Mouse (Mus musculus): ENCODE results near the gene Gnas. TPM values are rescaled to one million over a fixed set of nuclear protein-coding genes. Genes with fewer than 3 reads are reported as not detected.

Gene Gnas
- polyA plus RNA-seq (2012; fragmentation: generic; extraction: Trizol) = 1,078 TPM
- long read RNA-seq, experiment 1, transcript Gnas-208 (12 exons, 1,716 nt) = major isoform, 278 of 469 reads
- long read RNA-seq, experiment 1, transcript Gnas-207 (11 exons, 1,789 nt) = minor isoform, 67 of 469 reads
- long read RNA-seq, experiment 1, transcript Gnas-206 (11 exons, 1,695 nt) = minor isoform, 22 of 469 reads
- long read RNA-seq, experiment 1, partial matches to known transcripts = 72 of 469 reads
- long read RNA-seq, experiment 1, other reads (novel, unspliced or antisense) = 29 of 469 reads
- long read RNA-seq, experiment 2, transcript Gnas-207 (11 exons, 1,789 nt) = minor isoform, 61 of 578 reads
- long read RNA-seq, experiment 2, transcript Gnas-206 (11 exons, 1,695 nt) = minor isoform, 35 of 578 reads
- long read RNA-seq, experiment 2, transcript Gnas-208 (12 exons, 1,716 nt) = major isoform, 422 of 578 reads
- long read RNA-seq, experiment 2, partial matches to known transcripts = 2 of 578 reads
- long read RNA-seq, experiment 2, other reads (novel, unspliced or antisense) = 55 of 578 reads

DNA sequence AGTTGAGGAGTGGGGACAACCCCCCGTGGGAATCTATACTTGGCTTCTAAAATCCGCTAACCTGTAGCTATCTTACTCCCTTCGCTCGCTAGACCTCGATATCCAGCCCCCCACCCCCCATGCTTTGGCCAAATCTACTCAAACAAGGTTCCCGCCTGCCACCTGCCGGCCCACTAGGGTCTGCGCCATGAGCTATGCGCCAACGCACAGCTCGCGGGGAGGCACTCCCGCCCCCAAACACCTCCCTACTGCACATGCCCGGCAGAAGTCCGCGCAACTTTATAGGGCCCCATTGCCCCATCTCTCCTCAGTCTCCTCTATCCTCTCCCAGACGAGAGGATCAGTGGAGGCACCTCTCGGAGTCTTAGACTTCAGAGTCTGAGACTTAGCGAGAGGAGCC lies at the start of gene Gnas:
TSS of gene Gnas (plus strand) at position 310 of the 400 bp plus-strand sequence.
- no peak within 1 kb of the TSS for H3K4me3 ChIP-seq (ENCODE audit: insufficient read depth, poor library complexity, severe bottlenecking)
- peaks cover 34% of the 10 kb centered on the region for H3K79me2 ChIP-seq (ENCODE audit: control insufficient read depth, insufficient read depth)
- peaks cover 9% of the 10 kb centered on the region for H3K36me3 ChIP-seq (ENCODE audit: control insufficient read depth, insufficient read depth)
- H3ac ChIP-seq (ENCODE audit: control insufficient read depth, insufficient read length, low read depth) = no peak within 1 kb of the TSS
- no peaks in the 10 kb centered on the region for H3K27me3 ChIP-seq (ENCODE audit: control insufficient read depth, insufficient read depth, insufficient read length)
- peaks cover 16% of the 10 kb centered on the region for H3K79me3 ChIP-seq (ENCODE audit: low read depth)
- TF ChIP-seq MAX (IDR thresholded peaks at IDR 0.05) (no peak), CTCF (IDR thresholded peaks at IDR 0.05; ENCODE audit: control insufficient read depth, insufficient read depth, insufficient read length) (no peak), USF1 (IDR thresholded peaks at IDR 0.05; ENCODE audit: low read depth) (no peak), CEBPB (IDR thresholded peaks at IDR 0.05; ENCODE audit: low read depth) (no peak), MYOG (IDR thresholded peaks at IDR 0.05; ENCODE audit: control insufficient read depth, extremely low read depth, insufficient read length) (no peak), FOSL1 (IDR thresholded peaks at IDR 0.05; ENCODE audit: insufficient read depth, low read length, poor library complexity, severe bottlenecking) (no peak), MYOD1 (IDR thresholded peaks at IDR 0.05; ENCODE audit: control insufficient read depth, insufficient read length, low read depth) (no peak)

- TF ChIP-seq MYOD1 (IDR thresholded peaks at IDR 0.05; ENCODE audit: control insufficient read depth, insufficient read length, low read depth) = no peak
- TF ChIP-seq CTCF (IDR thresholded peaks at IDR 0.05; ENCODE audit: control insufficient read depth, insufficient read depth, insufficient read length) = no peak
- no peak for TF ChIP-seq USF1 (IDR thresholded peaks at IDR 0.05; ENCODE audit: low read depth)
- no peak for TF ChIP-seq MYOG (IDR thresholded peaks at IDR 0.05; ENCODE audit: control insufficient read depth, extremely low read depth, insufficient read length)
- no peak for TF ChIP-seq MAX (IDR thresholded peaks at IDR 0.05)
- TF ChIP-seq FOSL1 (IDR thresholded peaks at IDR 0.05; ENCODE audit: insufficient read depth, low read length, poor library complexity, severe bottlenecking) = no peak
- no peak for TF ChIP-seq CEBPB (IDR thresholded peaks at IDR 0.05; ENCODE audit: low read depth)
- H3K79me2 ChIP-seq (ENCODE audit: control insufficient read depth, insufficient read depth) = no peaks in the 10 kb centered on the region
Measured at GRCm38 (mm10) chr2:174242431-174242830, 41.7 kb upstream of the Gnas start.

GRCm38 (mm10) chr2:174251963-174252362 lies 32.2 kb upstream of the Gnas start:
- Histone ChIP-seq H3K79me3 (ENCODE audit: low read depth) (no peaks in the 10 kb centered on the region), H3K27me3 (ENCODE audit: control insufficient read depth, insufficient read depth, insufficient read length) (no peaks in the 10 kb centered on the region), H3K79me2 (ENCODE audit: control insufficient read depth, insufficient read depth) (no peaks in the 10 kb centered on the region), H3K36me3 (ENCODE audit: control insufficient read depth, insufficient read depth) (no peaks in the 10 kb centered on the region), H3K4me3 (ENCODE audit: insufficient read depth, poor library complexity, severe bottlenecking) (no peak overlapping the region), H3ac (ENCODE audit: control insufficient read depth, insufficient read length, low read depth) (no peak overlapping the region)
- TF ChIP-seq FOSL1 (IDR thresholded peaks at IDR 0.05; ENCODE audit: insufficient read depth, low read length, poor library complexity, severe bottlenecking) = no peak
- TF ChIP-seq MAX (IDR thresholded peaks at IDR 0.05) = no peak
- no peak for TF ChIP-seq CTCF (IDR thresholded peaks at IDR 0.05; ENCODE audit: control insufficient read depth, insufficient read depth, insufficient read length)

More at GRCm38 (mm10) chr2:174242431-174242830, 41.7 kb upstream of the Gnas start:
- H3K4me3 ChIP-seq (ENCODE audit: insufficient read depth, poor library complexity, severe bottlenecking) = no peak overlapping the region
- peaks cover 38% of the 10 kb centered on the region for H3K27me3 ChIP-seq (ENCODE audit: control insufficient read depth, insufficient read depth, insufficient read length)
- H3ac ChIP-seq (ENCODE audit: control insufficient read depth, insufficient read length, low read depth) = no peak overlapping the region
- H3K79me3 ChIP-seq (ENCODE audit: low read depth) = no peaks in the 10 kb centered on the region
- no peaks in the 10 kb centered on the region for H3K36me3 ChIP-seq (ENCODE audit: control insufficient read depth, insufficient read depth)

DNA sequence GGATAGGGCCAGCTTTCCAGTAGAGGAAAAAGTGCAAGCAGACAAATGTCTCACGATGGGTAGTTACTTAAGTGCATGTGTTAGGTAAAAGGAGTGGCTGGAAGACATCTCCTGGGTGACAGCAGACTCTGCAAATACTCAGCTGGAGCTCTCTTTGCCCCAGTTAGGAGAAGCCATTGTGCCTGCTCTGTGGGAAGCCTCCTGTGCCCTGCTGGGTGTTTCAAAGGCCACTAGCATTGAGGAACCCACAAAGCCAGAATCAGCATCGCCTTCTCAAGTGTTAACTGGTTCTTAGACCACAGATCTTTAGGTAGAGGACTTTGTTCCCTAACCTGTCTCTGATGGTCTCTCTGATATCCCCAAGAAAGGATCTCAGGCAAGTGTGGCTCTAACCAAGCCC lies 26.8 kb upstream of the Gnas start:
- Histone ChIP-seq H3K79me3 (ENCODE audit: low read depth) (no peaks in the 10 kb centered on the region), H3K36me3 (ENCODE audit: control insufficient read depth, insufficient read depth) (no peaks in the 10 kb centered on the region), H3K79me2 (ENCODE audit: control insufficient read depth, insufficient read depth) (no peaks in the 10 kb centered on the region), H3K4me3 (ENCODE audit: insufficient read depth, poor library complexity, severe bottlenecking) (no peak overlapping the region), H3ac (ENCODE audit: control insufficient read depth, insufficient read length, low read depth) (no peak overlapping the region), H3K27me3 (ENCODE audit: control insufficient read depth, insufficient read depth, insufficient read length) (no peaks in the 10 kb centered on the region)
- TF ChIP-seq FOSL1 (IDR thresholded peaks at IDR 0.05; ENCODE audit: insufficient read depth, low read length, poor library complexity, severe bottlenecking) (no peak), MYOD1 (IDR thresholded peaks at IDR 0.05; ENCODE audit: control insufficient read depth, insufficient read length, low read depth) (no peak), CEBPB (IDR thresholded peaks at IDR 0.05; ENCODE audit: low read depth) (no peak), MAX (IDR thresholded peaks at IDR 0.05) (no peak), CTCF (IDR thresholded peaks at IDR 0.05; ENCODE audit: control insufficient read depth, insufficient read depth, insufficient read length) (no peak), USF1 (IDR thresholded peaks at IDR 0.05; ENCODE audit: low read depth) (no peak), MYOG (IDR thresholded peaks at IDR 0.05; ENCODE audit: control insufficient read depth, extremely low read depth, insufficient read length) (no peak)

GRCm38 (mm10) chr2:174260004-174260403 lies 24.1 kb upstream of the Gnas start:
- no peaks in the 10 kb centered on the region for H3K79me3 ChIP-seq (ENCODE audit: low read depth)

More at GRCm38 (mm10) chr2:174260004-174260403, 24.1 kb upstream of the Gnas start:
- Histone ChIP-seq H3ac (ENCODE audit: control insufficient read depth, insufficient read length, low read depth) (no peak overlapping the region), H3K36me3 (ENCODE audit: control insufficient read depth, insufficient read depth) (no peaks in the 10 kb centered on the region), H3K27me3 (ENCODE audit: control insufficient read depth, insufficient read depth, insufficient read length) (no peaks in the 10 kb centered on the region), H3K79me2 (ENCODE audit: control insufficient read depth, insufficient read depth) (no peaks in the 10 kb centered on the region), H3K4me3 (ENCODE audit: insufficient read depth, poor library complexity, severe bottlenecking) (no peak overlapping the region)
- TF ChIP-seq MYOD1 (IDR thresholded peaks at IDR 0.05; ENCODE audit: control insufficient read depth, insufficient read length, low read depth) (no peak), MAX (IDR thresholded peaks at IDR 0.05) (no peak), MYOG (IDR thresholded peaks at IDR 0.05; ENCODE audit: control insufficient read depth, extremely low read depth, insufficient read length) (no peak), CTCF (IDR thresholded peaks at IDR 0.05; ENCODE audit: control insufficient read depth, insufficient read depth, insufficient read length) (no peak), FOSL1 (IDR thresholded peaks at IDR 0.05; ENCODE audit: insufficient read depth, low read length, poor library complexity, severe bottlenecking) (no peak), USF1 (IDR thresholded peaks at IDR 0.05; ENCODE audit: low read depth) (no peak), CEBPB (IDR thresholded peaks at IDR 0.05; ENCODE audit: low read depth) (no peak)
